Mouse (Mus musculus): ENCODE results near the gene Lilra6. TPM values are rescaled to one million over a fixed set of nuclear protein-coding genes. Genes with fewer than 3 reads are reported as not detected.

Lilra6 gene
- polyA plus RNA-seq, 1 experiment from 2014 or later = 0.16 TPM

Other genes starting within 250 kb of the Lilra6 start
- gene Leng1, start 249.7 kb downstream of the Lilra6 start, polyA plus RNA-seq (2015; fragmentation: Nextera tagmentation; extraction: Ambion mirVana) = 17.4 and 19.8 TPM in 2 replicates
- 4.1 and 7.8 TPM in 2 replicates for gene Tmc4, start 237.9 kb downstream of the Lilra6 start, polyA plus RNA-seq (2015; fragmentation: Nextera tagmentation; extraction: Ambion mirVana)
- gene Tsen34, start 222.6 kb downstream of the Lilra6 start, polyA plus RNA-seq (2015; fragmentation: Nextera tagmentation; extraction: Ambion mirVana) = 198 and 226 TPM in 2 replicates
- gene Mboat7, start 222.0 kb downstream of the Lilra6 start, polyA plus RNA-seq (2015; fragmentation: Nextera tagmentation; extraction: Ambion mirVana) = 30.1 and 44.1 TPM in 2 replicates
- 826 and 843 TPM in 2 replicates for gene Rps9, start 211.5 kb downstream of the Lilra6 start, polyA plus RNA-seq (2015; fragmentation: Nextera tagmentation; extraction: Ambion mirVana)
- 0.86 and 1.2 TPM in 2 replicates for gene Pirb, start 195.1 kb downstream of the Lilra6 start, polyA plus RNA-seq (2015; fragmentation: Nextera tagmentation; extraction: Ambion mirVana)
- gene Gm15448, start 89.8 kb downstream of the Lilra6 start, polyA plus RNA-seq (2015; fragmentation: Nextera tagmentation; extraction: Ambion mirVana) = not detected in 2 replicates
- 0.08 and 0.38 TPM in 2 replicates for gene Pira2, start 70.5 kb downstream of the Lilra6 start, polyA plus RNA-seq (2015; fragmentation: Nextera tagmentation; extraction: Ambion mirVana)
- gene Gm14548, start 17.4 kb downstream of the Lilra6 start, polyA plus RNA-seq (2015; fragmentation: Nextera tagmentation; extraction: Ambion mirVana) = 0.44 TPM in 1 of 2 replicates, not detected in the other
- 1.3 and 2.2 TPM in 2 replicates for gene Lair1, start 147.7 kb upstream of the Lilra6 start, polyA plus RNA-seq (2015; fragmentation: Nextera tagmentation; extraction: Ambion mirVana)
- gene Ttyh1, start 203.9 kb upstream of the Lilra6 start, polyA plus RNA-seq (2015; fragmentation: Nextera tagmentation; extraction: Ambion mirVana) = 1.2 and 1.7 TPM in 2 replicates
- 43.7 and 65.8 TPM in 2 replicates for gene Leng8, start 221.5 kb upstream of the Lilra6 start, polyA plus RNA-seq (2015; fragmentation: Nextera tagmentation; extraction: Ambion mirVana)
- 2.8 and 3.3 TPM in 2 replicates for gene Leng9, start 234.9 kb upstream of the Lilra6 start, polyA plus RNA-seq (2015; fragmentation: Nextera tagmentation; extraction: Ambion mirVana)
- 25.6 and 30.9 TPM in 2 replicates for gene Cdc42ep5, start 249.4 kb upstream of the Lilra6 start, polyA plus RNA-seq (2015; fragmentation: Nextera tagmentation; extraction: Ambion mirVana)